Mouse (Mus musculus): ENCODE results near the gene Olfr446.

DNA sequence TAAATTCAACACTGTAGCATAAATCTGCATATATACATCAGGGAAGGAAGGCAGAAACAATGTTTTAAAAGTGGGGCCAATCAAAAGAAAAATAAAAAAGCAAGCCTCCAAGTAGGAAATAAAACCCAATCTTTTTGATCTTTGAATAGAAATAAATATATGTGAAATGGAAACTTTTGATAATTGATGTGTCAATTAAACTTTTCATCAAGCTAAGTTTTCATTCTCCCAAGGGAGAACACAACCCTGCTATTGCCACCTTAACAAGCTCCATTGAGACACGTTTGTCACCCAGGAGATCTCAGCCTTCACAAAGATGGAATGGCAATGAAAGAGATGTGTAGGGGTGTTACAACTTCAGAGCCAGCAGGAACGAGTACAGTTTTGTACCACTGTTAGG, at the start of gene Olfr446:
- TF ChIP-seq CTCF (IDR thresholded peaks at IDR 0.05; ENCODE audit: low read depth): no peak
- TF ChIP-seq EP300 (optimal IDR thresholded peaks at IDR 0.05): no peak

Measured in stomach, postnatal 0 days (tissue).